Mouse (Mus musculus): ENCODE results near the gene Npcd. TPM values are rescaled to one million over a fixed set of nuclear protein-coding genes. Genes with fewer than 3 reads are reported as not detected.

Gene Npcd
- total and polyA plus RNA-seq, 2 experiments = not detected

DNA sequence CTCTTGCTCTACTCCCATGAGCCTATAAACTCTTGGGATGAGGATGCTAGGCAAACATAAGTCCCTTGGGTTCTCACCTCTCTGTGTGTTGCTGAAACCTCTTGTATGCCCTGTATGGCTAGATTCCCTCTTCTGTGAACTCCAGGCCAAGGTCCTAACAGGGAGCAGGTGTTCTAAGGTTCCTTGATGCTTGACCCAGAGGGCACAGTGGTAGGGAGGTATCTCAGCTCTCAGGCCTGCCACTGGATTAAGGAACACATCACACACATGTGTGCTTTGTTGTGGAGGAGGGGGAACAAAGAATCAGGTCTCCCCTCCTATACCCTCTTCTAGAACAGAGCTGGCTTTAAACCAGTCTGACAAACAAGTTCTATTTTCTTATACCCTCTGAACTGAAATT lies 56.3 kb downstream of the Npcd start, which contains the start of gene Dnal4:
TSS of gene Dnal4 (minus strand) at position 101 of the 400 bp plus-strand sequence.
- DNase-seq (ENCODE audit: extremely low read depth, low read depth, low spot score) = no peak
- H3K79me2 ChIP-seq (ENCODE audit: control insufficient read depth, insufficient read depth, low read length) = no peaks in the 10 kb centered on the region
- no peak within 1 kb of the TSS for H3K9ac ChIP-seq (ENCODE audit: low read depth, low read length)
- no peak within 1 kb of the TSS for H3K27ac ChIP-seq (replicated peaks; ENCODE audit: insufficient read depth, low read depth, low read length)
- H3K4me3 ChIP-seq (ENCODE audit: insufficient read depth, low read depth, low read length) = no peak within 1 kb of the TSS
- TF ChIP-seq POLR2A (IDR thresholded peaks at IDR 0.05; ENCODE audit: extremely low read depth, insufficient read depth, low read length) (no peak), CTCF (IDR thresholded peaks at IDR 0.05; ENCODE audit: low read depth, low read length) (no peak)
- no peaks in the 10 kb centered on the region; the same call in 1 of the 2 replicates for H3K4me1 ChIP-seq (ENCODE audit: control insufficient read depth, insufficient read depth, low read length)
- H3K36me3 ChIP-seq (ENCODE audit: control insufficient read depth, insufficient read depth, low read length) = no peaks in the 10 kb centered on the region
- no peaks in the 10 kb centered on the region for H3K27me3 ChIP-seq (ENCODE audit: control insufficient read depth, insufficient read depth, low read length)

DNA sequence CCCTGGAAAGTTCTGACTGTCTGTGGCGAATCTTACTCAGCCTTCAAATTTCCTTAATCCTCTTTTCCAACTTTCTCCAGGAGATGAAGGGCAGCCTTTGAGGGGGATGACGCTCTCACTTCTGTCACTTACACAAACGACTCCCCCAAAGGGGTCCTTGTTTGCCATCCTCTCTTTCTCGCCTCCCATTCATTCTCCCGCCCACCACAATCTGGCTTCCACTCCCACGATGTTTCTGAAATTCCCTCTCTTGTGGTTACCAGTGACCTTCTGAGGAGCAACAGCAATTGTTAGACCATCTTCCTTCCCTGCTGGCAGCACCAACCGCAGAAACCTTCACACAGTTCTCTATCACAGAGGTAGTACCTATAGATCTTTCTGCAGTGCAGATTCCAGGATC lies 58.4 kb downstream of the Npcd start:
- WGBS = 65% methylated on average over 7 of the region's 7 CpGs
- H3K36me3 ChIP-seq (ENCODE audit: control insufficient read depth, insufficient read depth, low read length) = no peaks in the 10 kb centered on the region
- H3K27me3 ChIP-seq (ENCODE audit: control insufficient read depth, insufficient read depth, low read length) = no peaks in the 10 kb centered on the region
- no peak overlapping the region for H3K4me3 ChIP-seq (ENCODE audit: insufficient read depth, low read depth, low read length)
- H3K9ac ChIP-seq (ENCODE audit: low read depth, low read length) = no peak overlapping the region
- no peak overlapping the region for H3K27ac ChIP-seq (replicated peaks; ENCODE audit: insufficient read depth, low read depth, low read length)
- no peaks in the 10 kb centered on the region for H3K79me2 ChIP-seq (ENCODE audit: control insufficient read depth, insufficient read depth, low read length)
- H3K4me1 ChIP-seq (ENCODE audit: control insufficient read depth, insufficient read depth, low read length) = no peaks in the 10 kb centered on the region; the same call in 1 of the 2 replicates
- no peak for TF ChIP-seq POLR2A (IDR thresholded peaks at IDR 0.05; ENCODE audit: extremely low read depth, insufficient read depth, low read length)
- no peak for TF ChIP-seq CTCF (IDR thresholded peaks at IDR 0.05; ENCODE audit: low read depth, low read length)
- no peak for DNase-seq (ENCODE audit: extremely low read depth, low read depth, low spot score)

DNA sequence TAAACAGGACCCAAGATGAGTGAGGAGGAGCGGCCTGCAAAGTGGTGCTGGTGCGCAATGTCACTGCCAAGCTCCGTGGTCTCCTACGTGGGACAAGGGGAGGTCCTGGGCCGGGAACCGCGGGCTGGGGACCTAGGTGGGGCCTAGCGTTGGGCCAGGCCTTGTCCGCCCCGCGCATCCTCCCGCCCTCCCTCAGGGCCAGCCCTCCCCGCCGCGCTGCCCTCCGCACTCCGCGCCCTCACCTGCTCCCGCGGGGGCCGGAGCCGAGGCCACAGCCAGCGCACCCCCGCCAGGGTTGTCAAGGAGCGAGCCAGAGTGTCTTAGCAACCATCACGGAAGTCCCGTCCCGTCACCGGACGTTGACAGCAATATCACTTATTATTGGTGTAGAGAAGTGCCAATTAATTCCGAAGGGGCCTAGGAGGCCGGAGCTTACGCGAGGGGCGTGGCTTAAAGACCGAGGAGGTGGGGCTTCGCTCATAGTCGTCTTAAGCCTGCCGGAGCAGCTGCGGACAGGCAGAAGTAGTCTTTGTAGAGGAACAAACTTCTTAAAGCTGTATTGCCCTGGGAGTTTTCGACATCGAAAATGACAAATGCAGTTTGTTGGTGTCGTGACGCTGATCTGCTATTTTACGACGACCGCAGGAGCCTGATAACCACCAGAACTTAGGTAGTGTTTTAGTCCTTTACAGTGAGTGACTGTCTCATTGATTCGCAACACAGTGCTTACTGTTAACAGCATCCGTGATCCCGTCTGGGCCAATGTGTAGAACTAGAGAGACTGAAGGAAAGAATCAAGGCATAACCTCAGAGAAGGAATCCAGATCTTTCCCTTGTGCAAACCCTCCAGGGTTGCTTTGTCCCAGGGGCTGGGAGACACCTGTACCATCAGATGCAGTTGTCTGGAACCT lies 59.7 kb downstream of the Npcd start:
- peak overlapping the region; percentile 75 for H3K4me3 ChIP-seq (ENCODE audit: insufficient read depth, low read depth, low read length)
- peak overlapping the region; percentile 2 for H3K27ac ChIP-seq (replicated peaks; ENCODE audit: insufficient read depth, low read depth, low read length)
- TF ChIP-seq CTCF (IDR thresholded peaks at IDR 0.05; ENCODE audit: low read depth, low read length) = no peak
- TF ChIP-seq POLR2A (IDR thresholded peaks at IDR 0.05; ENCODE audit: extremely low read depth, insufficient read depth, low read length) = peak; percentile 1; the same call in 1 of the 2 replicates
- no peaks in the 10 kb centered on the region for H3K27me3 ChIP-seq (ENCODE audit: control insufficient read depth, insufficient read depth, low read length)
- H3K79me2 ChIP-seq (ENCODE audit: control insufficient read depth, insufficient read depth, low read length) = no peaks in the 10 kb centered on the region
- H3K36me3 ChIP-seq (ENCODE audit: control insufficient read depth, insufficient read depth, low read length) = no peaks in the 10 kb centered on the region
- peak; percentile 97 for DNase-seq (ENCODE audit: extremely low read depth, low read depth, low spot score)
- no peaks in the 10 kb centered on the region; the same call in 1 of the 2 replicates for H3K4me1 ChIP-seq (ENCODE audit: control insufficient read depth, insufficient read depth, low read length)
- WGBS = 1% methylated on average over 44 of the region's 50 CpGs
- peak overlapping the region; percentile 76 for H3K9ac ChIP-seq (ENCODE audit: low read depth, low read length)

DNA sequence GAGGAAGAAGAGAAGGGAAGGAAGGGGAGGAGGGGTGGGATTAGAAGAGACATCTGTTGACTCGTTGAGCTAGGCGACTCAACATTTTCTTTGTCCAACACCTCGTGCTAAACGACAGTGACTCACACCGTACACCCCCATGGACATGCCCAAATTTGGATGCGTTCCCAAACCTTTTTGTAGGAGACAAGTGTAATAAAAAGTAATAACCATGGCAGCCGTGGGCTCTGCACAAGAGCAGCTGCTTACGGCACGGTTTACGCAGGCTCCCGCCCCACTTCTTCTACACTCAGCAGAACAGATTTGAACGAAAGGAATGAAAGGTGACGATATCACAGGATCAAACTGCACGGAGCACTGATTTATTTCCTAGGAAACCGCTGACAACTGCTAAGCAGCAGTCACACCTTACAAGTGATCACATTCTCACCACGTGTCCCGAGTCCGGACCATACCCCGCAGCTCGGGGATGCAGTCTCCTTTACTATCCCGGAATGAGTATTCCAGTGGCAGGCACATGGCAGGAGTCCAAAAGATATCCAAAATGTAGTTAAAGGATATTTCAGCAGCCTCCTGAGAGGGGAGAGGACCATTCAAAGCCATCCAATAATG lies 63.3 kb downstream of the Npcd start:
- Histone ChIP-seq H3K27me3 (ENCODE audit: control insufficient read depth, insufficient read depth, low read length) (no peaks in the 10 kb centered on the region), H3K9ac (ENCODE audit: low read depth, low read length) (no peak overlapping the region), H3K4me3 (ENCODE audit: insufficient read depth, low read depth, low read length) (no peak overlapping the region), H3K4me1 (ENCODE audit: control insufficient read depth, insufficient read depth, low read length) (no peaks in the 10 kb centered on the region; the same call in 1 of the 2 replicates), H3K27ac (replicated peaks; ENCODE audit: insufficient read depth, low read depth, low read length) (no peak overlapping the region), H3K79me2 (ENCODE audit: control insufficient read depth, insufficient read depth, low read length) (no peaks in the 10 kb centered on the region), H3K36me3 (ENCODE audit: control insufficient read depth, insufficient read depth, low read length) (no peaks in the 10 kb centered on the region)
- no peak for TF ChIP-seq POLR2A (IDR thresholded peaks at IDR 0.05; ENCODE audit: extremely low read depth, insufficient read depth, low read length)
- TF ChIP-seq CTCF (IDR thresholded peaks at IDR 0.05; ENCODE audit: low read depth, low read length) = no peak
- 87% methylated on average over 21 of the region's 21 CpGs for WGBS
- DNase-seq (ENCODE audit: extremely low read depth, low read depth, low spot score) = no peak

- H3K9ac ChIP-seq (ENCODE audit: low read depth, low read length) = peak overlapping the region; percentile 4; the same call in 1 of the 2 replicates
- no peaks in the 10 kb centered on the region for H3K4me1 ChIP-seq (ENCODE audit: control insufficient read depth, insufficient read depth, low read length)
- DNase-seq (ENCODE audit: extremely low read depth, low read depth, low spot score) = no peak
- WGBS = 74% methylated on average over 6 of the region's 6 CpGs
- no peak overlapping the region for H3K27ac ChIP-seq (replicated peaks; ENCODE audit: insufficient read depth, low read depth, low read length)
- no peaks in the 10 kb centered on the region for H3K79me2 ChIP-seq (ENCODE audit: control insufficient read depth, insufficient read depth, low read length)
- H3K36me3 ChIP-seq (ENCODE audit: control insufficient read depth, insufficient read depth, low read length) = no peaks in the 10 kb centered on the region
- TF ChIP-seq CTCF (IDR thresholded peaks at IDR 0.05; ENCODE audit: low read depth, low read length) = no peak
- no peak for TF ChIP-seq POLR2A (IDR thresholded peaks at IDR 0.05; ENCODE audit: extremely low read depth, insufficient read depth, low read length)
- no peaks in the 10 kb centered on the region for H3K27me3 ChIP-seq (ENCODE audit: control insufficient read depth, insufficient read depth, low read length)
- H3K4me3 ChIP-seq (ENCODE audit: insufficient read depth, low read depth, low read length) = no peak overlapping the region
Observed at GRCm38 (mm10) chr15:79768302-79768701, 65.7 kb downstream of the Npcd start.
